Mouse (Mus musculus) retina, adult 2 months (tissue): ENCODE measurements around the gene Flywch1.
A peak's percentile ranks its signal among the peaks of the same experiment; 100 is the strongest.

Experiments used
- DNase-seq: peaks from one replicate; pipeline ENCODE4 v3.0.0-alpha.2; 2012; ENCODE audit warnings: low read depth, low spot score

Flywch1 gene

DNA sequence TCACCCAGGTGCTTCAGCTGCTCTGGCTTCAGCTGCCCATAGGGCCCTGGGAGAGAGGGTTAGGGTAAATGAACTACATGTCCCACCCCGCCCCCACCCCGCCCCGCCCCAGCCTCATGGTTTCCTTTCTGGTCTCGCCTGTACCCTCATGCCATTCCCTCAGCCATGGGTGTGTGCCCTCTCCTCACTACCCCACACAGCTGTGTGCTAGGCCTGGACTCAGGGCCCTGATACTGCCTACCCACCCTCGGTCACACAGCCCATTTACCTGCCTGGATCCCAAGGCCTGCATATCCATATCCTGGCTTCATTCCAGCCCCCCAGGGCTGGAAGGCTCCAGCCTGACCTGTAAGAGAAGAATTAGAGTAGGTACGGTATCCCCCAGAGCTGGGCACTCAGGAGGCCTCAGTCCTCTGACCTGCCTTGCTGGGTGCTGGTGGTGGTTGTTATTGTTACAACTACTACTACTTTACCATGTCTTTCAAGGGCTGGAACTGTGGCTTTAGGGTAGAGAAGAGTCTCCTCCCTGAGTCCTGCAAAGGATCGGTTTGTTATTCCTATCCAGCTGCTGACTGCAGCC lies 65.8 kb downstream of the Flywch1 start:
- DNase-seq, result no peak

GRCm38 (mm10) chr17:23704741-23705140 lies 66.7 kb downstream of the Flywch1 start:
- no peak for DNase-seq

GRCm38 (mm10) chr17:23703301-23703700 lies 68.1 kb downstream of the Flywch1 start:
- DNase-seq, result peak; percentile 54
